Mouse (Mus musculus): ENCODE results near the gene Rarb. TPM values are rescaled to one million over a fixed set of nuclear protein-coding genes. Genes with fewer than 3 reads are reported as not detected.

Rarb gene
- polyA plus RNA-seq (2014; fragmentation: Illumina TruSeq; extraction: RNeasy Lipid Tissue Mini Kit (QIAGEN cat#74804); ENCODE audit: low read depth, low replicate concordance) = 0.38 TPM

DNA sequence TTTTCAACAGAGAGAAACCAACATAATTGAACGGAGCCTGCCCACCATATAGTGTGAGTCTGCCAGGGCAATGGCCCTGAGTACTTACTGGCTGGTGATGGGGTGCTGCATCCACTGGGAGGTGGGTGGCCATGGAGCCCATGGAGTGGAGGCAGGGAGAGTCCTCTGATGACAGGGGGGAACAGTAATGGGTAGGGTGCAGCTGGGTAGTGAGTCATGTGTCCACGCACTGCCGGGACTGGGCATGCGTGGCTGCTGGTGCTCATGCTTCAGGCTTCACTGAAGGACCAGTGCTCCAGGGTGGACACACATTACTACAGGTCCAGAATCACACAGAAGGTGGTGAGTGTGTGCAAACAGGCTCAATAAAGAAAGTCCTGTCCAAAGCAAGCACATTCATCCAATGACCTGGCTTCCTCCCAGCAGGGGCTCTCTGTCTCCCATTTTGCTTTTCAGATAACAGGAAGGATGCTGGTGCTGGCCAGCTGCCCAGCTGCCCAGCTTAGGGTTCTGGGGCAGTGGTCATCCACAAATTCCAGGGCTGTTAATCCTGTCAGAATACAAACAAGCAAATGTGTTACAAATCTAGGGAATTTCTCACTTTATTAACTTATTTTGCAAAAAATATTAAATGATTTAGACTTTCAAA, at the start of gene Rarb:
Rarb (minus strand) TSS at position 555 of the 649 bp plus-strand sequence.

All from testis, adult 10 weeks (tissue).